Mouse (Mus musculus): Measurements from ENCODE around the gene Gm29094. TPM values are rescaled to one million over a fixed set of nuclear protein-coding genes. Genes with fewer than 3 reads are reported as not detected.
"Not testable (repeated sequence)": the region's sequence is repeated elsewhere in the genome, so short reads cannot be mapped to it uniquely, and the experiment has no call there.

Gene Gm29094
- polyA plus RNA-seq (2012; ENCODE audit: insufficient read depth, insufficient read length, missing spikeins), result not detected in 2 replicates

DNA sequence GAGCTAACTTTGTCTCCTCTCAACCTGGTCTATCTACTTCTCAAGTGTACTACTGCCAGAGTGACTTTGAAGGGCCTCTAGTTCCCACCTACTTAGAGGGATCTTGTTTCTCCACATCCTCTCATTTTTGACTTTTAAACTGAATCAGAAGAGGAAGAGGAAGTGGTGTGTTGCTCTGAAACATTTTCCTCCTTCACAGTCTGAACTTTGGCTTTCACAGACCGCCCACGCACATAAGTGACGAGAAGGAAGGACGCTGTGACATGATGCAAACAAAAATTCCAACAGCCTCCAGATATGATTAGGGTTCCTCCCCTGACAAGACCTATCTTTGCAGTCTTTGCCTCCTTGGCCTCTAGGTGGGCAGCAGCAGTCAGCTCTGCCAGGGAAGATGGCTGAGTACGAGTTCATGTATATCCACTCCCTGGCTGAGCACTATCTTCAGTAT is at the start of gene Gm29094, which contains the start of gene Bcl2a1b:
Gene Gm29094 (plus strand): TSS at position 411 of the 448 bp plus-strand sequence.
Gene Bcl2a1b (plus strand): TSS at position 241 of the 448 bp plus-strand sequence.
- H3K4me1 ChIP-seq (ENCODE audit: control insufficient read depth, insufficient read depth, insufficient read length, low read length); H3K4me3 ChIP-seq (ENCODE audit: insufficient read depth, low read depth, low read length): not testable (repeated sequence)

DNA sequence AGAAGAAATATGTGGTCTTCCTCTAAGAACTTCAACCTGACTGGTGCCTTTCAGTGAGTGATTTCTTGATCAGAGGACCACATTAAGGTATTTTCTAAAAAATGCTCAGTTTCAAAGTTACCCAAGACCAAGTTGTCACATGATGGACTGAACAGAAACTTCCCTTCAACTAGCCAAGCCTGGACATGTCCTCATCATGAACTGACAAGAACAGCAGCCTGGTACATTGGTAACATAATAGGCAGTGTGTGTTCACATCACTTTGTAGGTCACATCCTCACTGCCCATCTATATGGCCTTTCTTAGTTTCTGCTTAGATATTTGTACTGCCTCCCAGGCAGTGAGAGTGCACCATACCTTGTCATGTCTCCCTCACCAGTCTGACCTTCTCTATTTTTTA is 26.6 kb upstream of the Gm29094 start:
- not testable (repeated sequence) for H3K4me3 ChIP-seq (ENCODE audit: insufficient read depth, low read depth, low read length); H3K4me1 ChIP-seq (ENCODE audit: control insufficient read depth, insufficient read depth, insufficient read length, low read length); H3K27ac ChIP-seq (replicated peaks; ENCODE audit: low read depth, low read length)

More for the DNA sequence above, at the start of gene Gm29094, which contains the start of gene Bcl2a1b:
- H3K27ac ChIP-seq (replicated peaks; ENCODE audit: low read depth, low read length), result not testable (repeated sequence)

DNA sequence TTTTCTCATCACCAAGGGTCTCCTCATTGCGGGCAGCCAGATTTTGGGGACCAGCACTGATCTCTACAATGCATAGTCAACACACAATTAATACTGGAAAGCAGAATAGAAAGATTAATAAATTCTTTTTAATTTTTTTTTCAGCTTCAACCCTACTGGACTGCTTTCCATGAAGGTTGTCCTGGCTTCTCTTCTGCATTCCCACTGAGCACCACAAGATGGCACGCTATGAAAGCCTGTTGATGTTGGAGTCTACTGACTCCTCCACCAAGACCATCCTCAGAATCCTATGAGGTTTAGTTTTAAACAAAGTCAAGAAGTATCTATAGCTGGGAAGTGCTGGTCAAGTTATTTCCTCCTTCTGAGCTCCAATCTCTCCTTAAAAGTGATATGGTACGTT is 20.3 kb upstream of the Gm29094 start:
- H3K4me1 ChIP-seq (ENCODE audit: control insufficient read depth, insufficient read depth, insufficient read length, low read length); H3K27ac ChIP-seq (replicated peaks; ENCODE audit: low read depth, low read length); H3K4me3 ChIP-seq (ENCODE audit: insufficient read depth, low read depth, low read length): not testable (repeated sequence)

DNA sequence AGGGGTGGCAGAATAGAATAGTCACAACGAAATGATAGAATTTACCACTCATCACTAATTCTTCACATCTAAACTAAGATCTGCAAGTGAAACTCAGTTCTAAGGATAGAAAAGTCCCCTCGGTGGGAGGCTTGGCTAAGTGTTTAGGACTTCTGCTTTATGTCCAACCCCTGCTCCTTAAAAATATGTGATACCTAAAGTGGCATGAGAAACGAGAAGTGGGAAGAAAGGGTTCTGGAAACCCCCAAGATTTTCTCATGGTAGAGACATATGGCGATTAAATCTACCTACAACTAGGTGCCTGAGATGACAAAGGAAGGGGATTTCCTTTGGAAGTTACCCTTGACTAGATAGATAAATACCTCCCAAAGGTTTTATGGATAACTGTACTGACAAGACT is 19.7 kb upstream of the Gm29094 start:
- not testable (repeated sequence) for H3K27ac ChIP-seq (replicated peaks; ENCODE audit: low read depth, low read length); H3K4me1 ChIP-seq (ENCODE audit: control insufficient read depth, insufficient read depth, insufficient read length, low read length); H3K4me3 ChIP-seq (ENCODE audit: insufficient read depth, low read depth, low read length)

DNA sequence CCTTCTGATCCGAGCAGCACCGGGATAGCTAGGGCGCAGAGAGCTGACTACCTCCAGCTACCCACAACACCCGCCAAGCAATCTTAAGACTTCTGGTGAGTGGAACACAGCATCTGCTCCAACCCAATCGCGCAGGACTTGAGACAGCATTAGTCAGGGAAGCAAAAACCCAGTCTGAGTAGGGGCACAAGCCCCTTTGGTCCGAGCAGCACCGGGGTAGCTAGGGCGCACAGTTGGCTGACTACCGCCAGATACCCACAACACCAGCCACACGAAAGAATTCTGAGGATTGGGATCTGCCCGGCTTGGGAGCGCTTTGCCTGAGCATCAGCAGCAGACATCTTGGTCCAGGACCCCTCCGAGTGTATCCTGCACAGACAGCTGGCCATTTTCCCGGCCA is 12.2 kb upstream of the Gm29094 start:
- not testable (repeated sequence) for H3K27ac ChIP-seq (replicated peaks; ENCODE audit: low read depth, low read length); H3K4me3 ChIP-seq (ENCODE audit: insufficient read depth, low read depth, low read length); H3K4me1 ChIP-seq (ENCODE audit: control insufficient read depth, insufficient read depth, insufficient read length, low read length)

DNA sequence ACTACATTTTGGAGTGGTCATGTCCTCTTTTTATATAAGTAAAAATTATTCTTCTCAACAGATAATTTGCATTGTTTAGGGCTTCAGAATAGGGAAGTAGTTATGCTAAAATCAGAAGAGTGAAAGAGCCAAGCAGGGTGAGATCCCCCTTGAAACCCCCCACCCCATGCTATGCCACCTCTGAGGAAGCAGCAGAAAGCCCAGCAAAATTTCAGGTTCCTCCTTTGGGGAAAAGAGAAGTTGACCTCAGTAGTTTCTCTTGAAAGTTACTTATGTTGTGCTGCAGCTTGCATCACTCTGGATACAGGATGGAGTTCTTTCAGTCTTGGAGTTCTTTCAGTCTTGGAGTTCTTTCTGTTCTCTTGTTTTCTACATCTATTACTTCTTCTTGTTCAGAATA is 3.7 kb upstream of the Gm29094 start:
- not testable (repeated sequence) for H3K4me1 ChIP-seq (ENCODE audit: control insufficient read depth, insufficient read depth, insufficient read length, low read length); H3K4me3 ChIP-seq (ENCODE audit: insufficient read depth, low read depth, low read length); H3K27ac ChIP-seq (replicated peaks; ENCODE audit: low read depth, low read length)

DNA sequence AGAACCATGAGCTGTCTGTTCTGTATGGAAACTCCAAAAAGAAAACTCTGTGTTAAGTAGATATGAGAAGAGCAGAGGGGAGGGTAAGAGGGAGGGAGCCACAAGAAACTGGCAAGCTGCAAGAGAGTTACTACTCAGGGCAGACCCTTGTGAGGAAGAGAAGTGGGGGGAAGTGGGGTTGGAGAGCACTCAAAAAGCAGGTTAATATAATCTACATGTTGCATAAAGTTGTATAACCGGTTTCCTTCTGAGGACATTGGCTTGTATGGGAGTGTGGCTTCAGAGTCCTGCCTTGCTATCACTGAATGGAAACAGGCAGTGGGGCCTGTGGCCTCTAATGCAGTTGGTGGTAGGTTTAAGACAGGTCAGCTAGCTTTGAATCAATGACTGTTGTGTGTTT is 1.7 kb upstream of the Gm29094 start:
- H3K27ac ChIP-seq (replicated peaks; ENCODE audit: low read depth, low read length); H3K4me1 ChIP-seq (ENCODE audit: control insufficient read depth, insufficient read depth, insufficient read length, low read length); H3K4me3 ChIP-seq (ENCODE audit: insufficient read depth, low read depth, low read length): not testable (repeated sequence)

DNA sequence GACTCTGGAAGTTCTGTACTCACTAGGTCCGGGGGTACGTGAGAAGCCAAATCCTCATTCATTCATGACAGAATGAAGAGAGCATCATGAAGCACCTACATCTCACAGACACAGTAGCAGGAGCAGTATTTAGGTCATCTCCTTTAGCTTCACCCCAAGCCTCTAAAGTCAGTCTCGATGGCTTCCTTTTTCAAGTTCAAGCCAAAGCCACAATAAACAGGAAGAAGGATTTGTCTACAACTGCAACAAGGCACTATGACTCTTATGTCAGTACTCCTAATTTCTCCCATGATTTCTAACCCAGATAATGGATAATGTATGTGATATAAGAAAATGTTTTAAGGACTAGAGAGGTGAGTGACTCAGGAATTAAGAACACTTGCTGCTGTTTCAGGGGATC is 830 bp upstream of the Gm29094 start:
- not testable (repeated sequence) for H3K4me1 ChIP-seq (ENCODE audit: control insufficient read depth, insufficient read depth, insufficient read length, low read length); H3K4me3 ChIP-seq (ENCODE audit: insufficient read depth, low read depth, low read length); H3K27ac ChIP-seq (replicated peaks; ENCODE audit: low read depth, low read length)

DNA sequence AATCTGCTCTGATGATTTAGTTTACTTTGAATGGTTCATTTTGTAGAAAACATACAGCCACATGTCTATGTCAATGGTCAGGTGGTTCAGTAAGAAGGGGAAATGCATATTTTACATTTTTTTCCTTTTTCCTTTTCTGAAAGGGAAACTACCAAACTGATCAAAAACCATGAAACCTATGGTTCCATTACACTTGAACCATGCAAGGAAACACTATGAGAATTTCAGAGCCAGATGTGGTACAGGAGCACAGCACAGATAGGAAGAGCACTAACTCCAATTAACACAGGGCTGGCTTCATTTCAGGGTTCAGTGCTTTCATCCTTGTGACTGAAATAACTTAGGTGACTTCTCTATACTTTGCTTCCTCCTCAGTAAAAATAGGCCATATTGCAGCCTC is 3.1 kb downstream of the Gm29094 start:
- not testable (repeated sequence) for H3K4me3 ChIP-seq (ENCODE audit: insufficient read depth, low read depth, low read length); H3K4me1 ChIP-seq (ENCODE audit: control insufficient read depth, insufficient read depth, insufficient read length, low read length); H3K27ac ChIP-seq (replicated peaks; ENCODE audit: low read depth, low read length)

DNA sequence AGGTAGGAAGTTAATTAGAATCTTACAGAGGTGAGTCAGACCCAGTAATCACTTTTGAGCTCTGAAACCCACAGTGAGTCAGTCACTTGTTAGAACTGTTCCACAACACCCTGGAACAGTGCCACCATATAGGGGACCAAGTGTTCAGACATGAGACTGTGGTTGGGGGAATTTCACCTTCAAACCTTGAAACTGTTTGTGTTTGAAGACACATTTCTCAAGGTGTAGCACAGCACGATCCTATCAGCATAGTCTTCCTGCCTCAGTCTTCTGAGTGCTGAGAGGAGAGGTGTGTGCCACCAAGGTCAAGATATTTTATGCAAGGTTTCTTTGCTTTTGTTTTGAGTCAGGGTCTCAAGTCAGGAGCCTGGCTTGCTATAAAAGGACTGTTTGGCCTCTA is 9.8 kb downstream of the Gm29094 start:
- H3K4me1 ChIP-seq (ENCODE audit: control insufficient read depth, insufficient read depth, insufficient read length, low read length); H3K4me3 ChIP-seq (ENCODE audit: insufficient read depth, low read depth, low read length); H3K27ac ChIP-seq (replicated peaks; ENCODE audit: low read depth, low read length): not testable (repeated sequence)

DNA sequence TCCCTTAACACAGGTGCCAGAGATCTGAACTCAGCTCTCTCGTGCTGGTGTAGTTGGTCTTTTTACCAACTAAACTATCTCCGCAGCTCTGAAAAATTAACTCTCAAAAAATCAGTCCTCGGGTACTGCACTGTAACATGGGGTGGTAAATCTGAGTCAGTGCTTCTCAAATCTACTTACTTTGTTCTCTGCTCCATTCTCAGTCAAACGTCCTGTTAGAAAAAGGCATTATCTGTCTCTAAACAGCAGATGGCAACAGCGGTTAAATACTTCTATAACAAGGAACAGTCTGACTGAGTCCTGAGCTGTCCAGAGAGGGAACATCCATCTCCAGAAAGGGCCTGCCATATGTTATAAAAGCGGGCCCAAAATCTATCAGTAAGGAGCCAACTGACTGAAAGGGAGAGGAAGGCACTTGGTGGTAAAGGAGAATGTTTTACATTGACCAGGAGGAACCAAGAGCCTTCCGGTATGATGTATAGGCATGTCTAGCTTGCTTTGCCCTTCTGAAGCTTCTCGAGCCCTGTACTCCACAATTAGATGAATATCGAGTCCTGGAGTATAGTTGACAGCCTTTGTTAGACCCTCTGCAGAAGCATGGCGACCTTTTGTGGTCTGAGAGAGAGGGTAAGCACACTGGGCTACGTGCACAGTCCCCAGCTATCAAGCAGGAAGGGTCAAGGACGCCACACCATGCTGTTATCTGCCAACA is 11.3 kb downstream of the Gm29094 start, which contains the start of gene Mthfs:
Gene Mthfs (plus strand): TSS at position 324 of the 712 bp plus-strand sequence.
- Histone ChIP-seq H3K27ac (replicated peaks; ENCODE audit: low read depth, low read length) (peak within 1 kb of the TSS; percentile 84), H3K4me3 (ENCODE audit: insufficient read depth, low read depth, low read length) (peak within 1 kb of the TSS; percentile 58)
- not testable (repeated sequence) for H3K4me1 ChIP-seq (ENCODE audit: control insufficient read depth, insufficient read depth, insufficient read length, low read length)

DNA sequence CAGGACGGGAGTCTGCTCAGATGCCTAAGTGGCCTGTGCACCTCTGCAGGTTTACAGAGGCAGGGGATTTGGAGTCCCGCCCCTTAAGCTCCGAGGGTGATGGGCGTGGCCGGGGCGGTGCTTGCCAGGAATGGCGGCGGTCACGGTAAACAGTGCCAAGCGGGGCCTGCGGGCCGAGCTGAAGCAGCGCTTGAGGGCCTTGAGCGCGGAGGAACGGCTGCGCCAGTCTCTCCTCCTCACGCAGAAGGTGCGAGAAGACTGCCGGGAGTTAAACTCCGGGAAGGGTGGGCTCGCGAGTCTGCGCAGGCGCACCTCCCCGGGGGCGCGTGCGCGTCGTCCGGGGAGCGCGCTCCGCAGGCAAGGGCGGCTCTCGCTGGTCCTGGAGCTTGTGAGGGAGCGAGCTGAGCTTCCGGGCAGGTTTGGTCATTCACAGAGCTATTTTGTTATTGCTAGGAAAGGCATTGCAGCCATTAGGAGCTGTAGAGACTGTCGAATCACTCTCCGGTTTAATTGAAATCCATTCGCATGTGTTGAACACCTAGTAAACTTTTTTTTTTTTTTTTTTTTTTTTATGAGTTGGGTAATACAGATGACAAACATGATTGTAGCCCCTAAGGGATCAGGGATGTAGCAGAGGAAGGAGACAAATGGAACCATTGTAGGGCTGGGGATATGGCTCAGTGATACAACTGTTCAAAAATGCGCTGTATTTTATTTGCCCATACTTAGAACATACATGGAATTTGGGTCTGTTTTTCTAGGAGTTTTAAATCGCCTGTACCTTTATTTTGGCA is 12.1 kb downstream of the Gm29094 start:
- Histone ChIP-seq H3K27ac (replicated peaks; ENCODE audit: low read depth, low read length) (peak overlapping the region; percentile 84), H3K4me3 (ENCODE audit: insufficient read depth, low read depth, low read length) (peak overlapping the region; percentile 58)
- not testable (repeated sequence) for H3K4me1 ChIP-seq (ENCODE audit: control insufficient read depth, insufficient read depth, insufficient read length, low read length)

DNA sequence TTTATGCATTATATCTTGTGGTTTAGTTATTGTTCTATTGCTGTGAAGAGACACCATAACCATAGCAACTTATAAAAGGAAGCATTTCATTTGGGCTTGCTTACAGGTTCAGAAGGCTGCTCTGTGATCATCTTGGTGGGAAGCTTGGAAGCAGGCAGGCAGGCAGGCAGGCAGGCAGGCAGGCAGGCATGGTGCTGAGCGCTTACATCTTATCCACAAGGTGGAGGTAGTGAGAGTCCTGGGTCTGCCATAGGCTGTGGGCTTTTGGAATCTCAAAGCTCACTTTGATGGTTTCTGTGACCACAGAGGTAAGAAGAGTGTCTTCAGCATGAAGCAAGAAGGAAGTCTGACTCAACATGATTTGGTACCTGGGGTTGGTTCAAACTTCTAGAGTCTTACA is 13.2 kb downstream of the Gm29094 start:
- H3K4me1 ChIP-seq (ENCODE audit: control insufficient read depth, insufficient read depth, insufficient read length, low read length); H3K4me3 ChIP-seq (ENCODE audit: insufficient read depth, low read depth, low read length); H3K27ac ChIP-seq (replicated peaks; ENCODE audit: low read depth, low read length): not testable (repeated sequence)

DNA sequence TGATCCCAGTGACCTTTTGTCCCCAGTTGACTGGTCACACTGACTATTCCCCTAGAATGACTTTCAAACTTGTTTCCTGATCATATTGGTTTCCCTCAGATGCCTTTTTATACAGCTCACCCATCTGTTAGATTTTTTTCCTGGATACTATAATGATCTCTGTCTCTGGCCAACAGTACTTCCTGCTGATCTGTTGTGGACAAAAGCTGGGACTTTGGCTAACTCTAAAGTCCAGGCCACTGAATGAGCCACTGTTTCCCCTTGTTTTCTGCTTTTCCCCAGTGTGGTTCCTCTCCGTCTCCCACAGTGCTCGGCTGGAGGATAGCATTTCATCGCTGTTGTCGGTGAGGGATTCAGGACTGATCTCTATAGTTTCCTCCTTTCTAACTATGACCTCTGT is 19.0 kb downstream of the Gm29094 start:
- H3K27ac ChIP-seq (replicated peaks; ENCODE audit: low read depth, low read length); H3K4me1 ChIP-seq (ENCODE audit: control insufficient read depth, insufficient read depth, insufficient read length, low read length); H3K4me3 ChIP-seq (ENCODE audit: insufficient read depth, low read depth, low read length): not testable (repeated sequence)

DNA sequence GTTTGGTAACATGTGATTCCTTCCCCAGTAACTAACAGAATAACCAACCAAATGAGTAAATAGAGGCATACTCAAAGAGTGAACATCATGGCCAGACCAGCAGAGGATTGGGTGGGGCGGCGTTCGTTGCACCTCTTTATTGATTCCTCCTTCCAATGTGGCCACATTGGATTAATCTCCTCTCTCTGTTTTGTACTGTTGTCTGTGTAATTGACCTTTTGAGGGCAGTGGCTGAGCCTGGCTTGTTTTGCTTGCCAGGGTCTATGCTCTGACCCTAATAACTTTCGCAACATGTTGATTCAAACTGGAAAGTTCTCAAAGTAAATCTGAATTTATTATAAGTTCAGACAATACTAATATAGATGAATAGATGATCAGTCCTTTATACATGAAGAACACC is 20.5 kb downstream of the Gm29094 start:
- H3K4me1 ChIP-seq (ENCODE audit: control insufficient read depth, insufficient read depth, insufficient read length, low read length); H3K27ac ChIP-seq (replicated peaks; ENCODE audit: low read depth, low read length): not testable (repeated sequence)

More for the DNA sequence above, 20.5 kb downstream of the Gm29094 start:
- H3K4me3 ChIP-seq (ENCODE audit: insufficient read depth, low read depth, low read length), result not testable (repeated sequence)

Measured in brown adipose tissue, adult 24 weeks (tissue).